Mouse (Mus musculus) liver, adult 2 months (tissue): ENCODE measurements around the gene Scd3. TPM values are rescaled to one million over a fixed set of nuclear protein-coding genes. Genes with fewer than 3 reads are reported as not detected.

Experiments used
- DNase-seq: peaks from one replicate; pipeline ENCODE4 v3.0.0-alpha.2; 2011; ENCODE audit warnings: low read depth, low spot score; ENCODE audit errors: extremely low read depth
- H3K27ac ChIP-seq: fragments of 200-500 bp; replicated peaks from 2 replicates; pipeline ENCODE4 v1.5.1; 2012; ENCODE audit warnings: low read depth, mild to moderate bottlenecking, control low read depth, inconsistent platforms, low read length; ENCODE audit not compliant: insufficient read depth
- H3K27me3 ChIP-seq: fragments of 200-500 bp; 2 replicates; pipeline ENCODE4 v1.6.1; 2012; ENCODE audit warnings: mild to moderate bottlenecking, moderate library complexity, low read length, inconsistent platforms; ENCODE audit not compliant: control insufficient read depth, insufficient read depth
- H3K36me3 ChIP-seq: fragments of 200-500 bp; 2 replicates; pipeline ENCODE4 v1.6.1; 2012; ENCODE audit warnings: low read length, inconsistent platforms; ENCODE audit not compliant: control insufficient read depth, insufficient read depth
- H3K4me1 ChIP-seq: fragments of 200-500 bp; 2 replicates; pipeline ENCODE4 v1.6.1; 2011; ENCODE audit warnings: low read length; ENCODE audit not compliant: control insufficient read depth, insufficient read depth
- H3K4me3 ChIP-seq: fragments of 200-500 bp; 2 replicates; pipeline ENCODE4 v1.5.1; 2011; ENCODE audit warnings: low read depth, mild to moderate bottlenecking, control low read depth, low read length, moderate library complexity; ENCODE audit not compliant: insufficient read depth
- H3K79me2 ChIP-seq: fragments of 200-500 bp; 2 replicates; pipeline ENCODE4 v1.6.1; 2012; ENCODE audit warnings: inconsistent platforms, mild to moderate bottlenecking, low read length, moderate library complexity; ENCODE audit not compliant: control insufficient read depth, insufficient read depth
- H3K9ac ChIP-seq: fragments of 200-500 bp; 2 replicates; pipeline ENCODE4 v1.6.1; 2012; ENCODE audit warnings: low read depth, mild to moderate bottlenecking, control low read depth, inconsistent platforms, low read length
- CTCF ChIP-seq: fragments of 200-500 bp; IDR thresholded peaks from 2 replicates; pipeline ENCODE4 v1.5.1; 2011; ENCODE audit warnings: low read depth, low read length, control low read depth
- POLR2A ChIP-seq: fragments of 200-500 bp; IDR thresholded peaks from 2 replicates; pipeline ENCODE4 v1.6.1; 2011; ENCODE audit warnings: low read length, control low read depth; ENCODE audit not compliant: insufficient read depth; ENCODE audit errors: extremely low read depth
- WGBS: fragments of 180-500 bp; shearing (Covaris S2); methylation state at CpG from one replicate; pipeline ENCODE4 v1.1.7; 2018; 5-methylcytosine and 5-hydroxymethylcytosine counted together
- polyA plus RNA-seq: library from polyadenylated mRNA; depleted of rRNA; stranded (reverse); fragments of >200 nt; gene quantifications from 2 replicates; pipeline ENCODE4 v1.2.3, GENCODE M21; 2012
- total RNA-seq: library from RNA; depleted of rRNA; stranded (reverse); fragments of >200 nt; gene quantifications from 2 replicates; pipeline ENCODE4 v1.2.3, GENCODE M21; 2014

Scd3 gene
- total and polyA plus RNA-seq, 2 experiments, result 0.02 TPM; not detected in 1

GRCm38 (mm10) chr19:44266458-44266823 lies 63.4 kb downstream of the Scd3 start:
- no peaks in the 10 kb centered on the region for H3K36me3 ChIP-seq
- H3K9ac ChIP-seq, result no peak overlapping the region
- TF ChIP-seq POLR2A, result no peak
- no peak for TF ChIP-seq CTCF
- H3K4me1 ChIP-seq, result no peaks in the 10 kb centered on the region
- WGBS, result 9% methylated on average over 6 of the region's 6 CpGs
- H3K79me2 ChIP-seq, result no peaks in the 10 kb centered on the region
- H3K27ac ChIP-seq, result no peak overlapping the region
- DNase-seq, result peak; percentile 72
- 0 out of 2 replicates have a peak overlapping the region, but pooled peaks have one; percentile 64 for H3K4me3 ChIP-seq
- peaks cover 7% of the 10 kb centered on the region; the same call in 1 of the 2 replicates for H3K27me3 ChIP-seq

GRCm38 (mm10) chr19:44266824-44267498 lies 63.9 kb downstream of the Scd3 start:
- Histone ChIP-seq H3K4me1 (no peaks in the 10 kb centered on the region), H3K4me3 (peak overlapping the region; percentile 64), H3K9ac (peak overlapping the region; percentile 28), H3K79me2 (no peaks in the 10 kb centered on the region), H3K27me3 (peaks cover 7% of the 10 kb centered on the region; the same call in 1 of the 2 replicates), H3K27ac (no peak overlapping the region), H3K36me3 (no peaks in the 10 kb centered on the region)
- DNase-seq, result no peak
- TF ChIP-seq CTCF (no peak), POLR2A (no peak)
- 2% methylated on average over 43 of the region's 43 CpGs for WGBS

- 17% methylated on average over 18 of the region's 18 CpGs for WGBS
These were observed 64.5 kb downstream of the Scd3 start for GRCm38 (mm10) chr19:44267499-44268002.

GRCm38 (mm10) chr19:44273711-44274110 lies 70.6 kb downstream of the Scd3 start:
- H3K36me3 ChIP-seq, result no peaks in the 10 kb centered on the region
- peaks cover 9% of the 10 kb centered on the region for H3K27me3 ChIP-seq
- WGBS, result 91% methylated on average over 4 of the region's 4 CpGs
- no peak for DNase-seq
- H3K27ac ChIP-seq, result no peak overlapping the region
- no peak overlapping the region for H3K9ac ChIP-seq
- TF ChIP-seq CTCF, result no peak
- no peak for TF ChIP-seq POLR2A
- H3K79me2 ChIP-seq, result no peaks in the 10 kb centered on the region
- H3K4me1 ChIP-seq, result peaks cover 2% of the 10 kb centered on the region; the same call in 1 of the 2 replicates
- H3K4me3 ChIP-seq, result no peak overlapping the region

More at GRCm38 (mm10) chr19:44267499-44268002, 64.5 kb downstream of the Scd3 start:
- Histone ChIP-seq H3K9ac (peak overlapping the region; percentile 28; the same call in 1 of the 2 replicates), H3K27ac (no peak overlapping the region), H3K4me3 (peak overlapping the region; percentile 64), H3K27me3 (peaks cover 7% of the 10 kb centered on the region; the same call in 1 of the 2 replicates), H3K36me3 (no peaks in the 10 kb centered on the region), H3K79me2 (no peaks in the 10 kb centered on the region), H3K4me1 (no peaks in the 10 kb centered on the region)
- DNase-seq, result no peak
- TF ChIP-seq CTCF, result no peak
- TF ChIP-seq POLR2A, result no peak

- peaks cover 9% of the 10 kb centered on the region for H3K27me3 ChIP-seq
- H3K79me2 ChIP-seq, result no peaks in the 10 kb centered on the region
- H3K4me3 ChIP-seq, result no peak overlapping the region
- 96% methylated on average over 4 of the region's 4 CpGs for WGBS
- no peak for DNase-seq
- no peaks in the 10 kb centered on the region for H3K36me3 ChIP-seq
- H3K4me1 ChIP-seq, result peaks cover 2% of the 10 kb centered on the region; the same call in 1 of the 2 replicates
- H3K9ac ChIP-seq, result no peak overlapping the region
- no peak for TF ChIP-seq CTCF
- TF ChIP-seq POLR2A, result no peak
- no peak overlapping the region for H3K27ac ChIP-seq
These were observed 71.4 kb downstream of the Scd3 start for GRCm38 (mm10) chr19:44274452-44274851.

GRCm38 (mm10) chr19:44275418-44275817 lies 72.3 kb downstream of the Scd3 start:
- H3K4me1 ChIP-seq, result peaks cover 2% of the 10 kb centered on the region; the same call in 1 of the 2 replicates
- peaks cover 10% of the 10 kb centered on the region for H3K27me3 ChIP-seq
- H3K4me3 ChIP-seq, result no peak overlapping the region
- H3K9ac ChIP-seq, result no peak overlapping the region
- no peak for DNase-seq
- 87% methylated on average over 1 of the region's 1 CpGs for WGBS
- H3K36me3 ChIP-seq, result no peaks in the 10 kb centered on the region
- no peaks in the 10 kb centered on the region for H3K79me2 ChIP-seq
- TF ChIP-seq POLR2A (no peak), CTCF (no peak)
- no peak overlapping the region for H3K27ac ChIP-seq
